Mouse (Mus musculus) forebrain, embryonic 15.5 days (tissue): Measurements from ENCODE around the gene Kif6. TPM values are rescaled to one million over a fixed set of nuclear protein-coding genes. Genes with fewer than 3 reads are reported as not detected.

ENCODE experiments used
- ATAC-seq: fragments of 200-750 bp; cut with Nextera tagmentation; replicated peaks from 2 replicates; pipeline ENCODE4 v1.8.0; 2017; ENCODE audit warnings: mild to moderate bottlenecking, moderate TSS enrichment, moderate library complexity
- H3K27ac ChIP-seq: fragments of 300-500 bp; sonication (generic); replicated peaks from 2 replicates; pipeline ENCODE4 v1.5.1; 2015; ENCODE audit warnings: mild to moderate bottlenecking, inconsistent platforms
- H3K27me3 ChIP-seq: fragments of 300-500 bp; sonication (generic); 2 replicates; pipeline ENCODE4 v1.6.1; 2015; ENCODE audit warnings: inconsistent platforms
- H3K36me3 ChIP-seq: fragments of 300-500 bp; sonication (generic); 2 replicates; pipeline ENCODE4 v1.6.1; 2015; ENCODE audit warnings: mild to moderate bottlenecking, inconsistent platforms
- H3K4me1 ChIP-seq: fragments of 300-500 bp; sonication (generic); 2 replicates; pipeline ENCODE4 v1.6.1; 2015; ENCODE audit warnings: inconsistent platforms
- H3K4me2 ChIP-seq: fragments of 300-500 bp; sonication (generic); replicated peaks from 2 replicates; pipeline ENCODE4 v1.6.1; 2015; ENCODE audit warnings: mild to moderate bottlenecking, inconsistent platforms
- H3K4me3 ChIP-seq: fragments of 300-500 bp; sonication (generic); 2 replicates; pipeline ENCODE4 v1.5.1; 2015; ENCODE audit warnings: mild to moderate bottlenecking, inconsistent platforms
- H3K9ac ChIP-seq: fragments of 300-500 bp; sonication (generic); replicated peaks from 2 replicates; pipeline ENCODE4 v1.6.1; 2015; ENCODE audit warnings: mild to moderate bottlenecking, inconsistent platforms
- H3K9me3 ChIP-seq: fragments of 300-500 bp; sonication (generic); 2 replicates; pipeline ENCODE4 v1.6.1; 2016; ENCODE audit warnings: inconsistent platforms
- polyA plus RNA-seq: library from polyadenylated mRNA; unstranded; fragments of >200 nt; fragmentation: Nextera tagmentation; extraction: Ambion mirVana; gene quantifications from 2 replicates; pipeline ENCODE4 v1.2.1, GENCODE M21; 2015

The Kif6 gene
- polyA plus RNA-seq, 1 experiment from 2014 or later = 2.1 TPM

DNA sequence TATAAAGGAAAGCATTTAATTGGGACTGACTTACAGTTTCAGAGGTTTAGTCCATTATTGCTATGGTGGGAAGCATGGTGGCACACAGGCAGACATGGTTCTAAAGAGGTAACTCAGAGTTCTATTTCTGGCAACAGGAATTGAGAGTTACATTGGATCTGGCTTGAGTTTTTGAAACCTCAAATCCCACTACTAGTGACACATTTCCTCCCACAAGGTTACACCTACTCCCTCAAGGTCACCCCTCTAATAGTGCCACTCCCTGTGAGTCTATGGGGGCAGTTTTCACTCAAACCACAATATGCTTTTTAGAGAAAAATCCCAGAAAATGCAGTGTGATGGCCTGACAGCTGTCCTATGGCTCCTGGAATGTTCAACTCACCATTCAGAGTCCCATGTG lies 344.1 kb downstream of the Kif6 start:
- H3K4me3 ChIP-seq = no peak overlapping the region
- H3K9ac ChIP-seq = no peak overlapping the region
- H3K27ac ChIP-seq = no peak overlapping the region
- no peak overlapping the region for H3K4me2 ChIP-seq
- H3K27me3 ChIP-seq = no peaks in the 10 kb centered on the region
- no peaks in the 10 kb centered on the region for H3K4me1 ChIP-seq
- ATAC-seq = no peak
- H3K36me3 ChIP-seq = no peaks in the 10 kb centered on the region
- H3K9me3 ChIP-seq = no peaks in the 10 kb centered on the region

Other genes with a start within 250 kb of the Kif6 start
- 3.0 and 4.1 TPM in 2 replicates for gene Mocs1, start 186.8 kb upstream of the Kif6 start, polyA plus RNA-seq
- 1.7 and 2.0 TPM in 2 replicates for gene Daam2, start 50.8 kb upstream of the Kif6 start, polyA plus RNA-seq